ENCODE assay signal across 9 mouse cellular contexts in genomic region chr7:141326546-141327446, GRCm38 (mm10). TPM values are rescaled to one million over a fixed set of nuclear protein-coding genes. Genes with fewer than 3 reads are reported as not detected.
DNase-seq lines count a peak whose midpoint lies in the region; ATAC-seq lines count a peak whose summit lies in the region.
"Had no signal": no experiment of that assay in that cellular context is flagged by ENCODE, and none has a peak within 500 bp of the region (broad histone marks: within the 10 kb centered on the region; RNA-seq: fewer than 3 reads in every experiment).

No protein-coding gene starts in this region.

- ATAC-seq in erythroblast, adult 5-6 weeks (replicated peaks; ENCODE audit: low FRiP score, poor library complexity, severe bottlenecking), result peak; percentile 16
- peak; percentile 24 for ATAC-seq in intestine, embryonic 15.5 days
- ATAC-seq in midbrain, embryonic 11.5 days (ENCODE audit: low FRiP score), result peak; percentile 48

- H3K27me3 ChIP-seq in intestine, embryonic 15.5 days (replicated peaks), result no peaks in the 10 kb centered on the region
- H3K27me3 ChIP-seq in midbrain, embryonic 11.5 days (ENCODE audit: control insufficient read depth, insufficient read depth, low read length), result no peaks in the 10 kb centered on the region

- 2% methylated on average over 35 of the region's 35 CpGs for WGBS in intestine, embryonic 15.5 days
- WGBS in midbrain, embryonic 11.5 days, result 7% methylated on average over 29 of the region's 35 CpGs

- intact Hi-C loops in left cerebral cortex, postnatal 25 days (cut with DNase I), result no loop called here

- peak overlapping the region; percentile 85 for H3K9ac ChIP-seq in intestine, embryonic 15.5 days
- peak overlapping the region; percentile 93 for H3K9ac ChIP-seq in midbrain, embryonic 11.5 days (ENCODE audit: low read length)

- peaks cover 17% of the 10 kb centered on the region for H3K36me3 ChIP-seq in intestine, embryonic 15.5 days
- H3K36me3 ChIP-seq in midbrain, embryonic 11.5 days (ENCODE audit: control insufficient read depth, insufficient read depth, low read length), result peaks cover 11% of the 10 kb centered on the region

- peak overlapping the region; percentile 96 for H3K27ac ChIP-seq in intestine, embryonic 15.5 days
- H3K27ac ChIP-seq in midbrain, embryonic 11.5 days (ENCODE audit: low read depth, low read length), result peak overlapping the region; percentile 96

- H3K4me2 ChIP-seq in intestine, embryonic 15.5 days (replicated peaks), result peak overlapping the region; percentile 85
- H3K4me2 ChIP-seq in midbrain, embryonic 11.5 days, result peak overlapping the region; percentile 97

- H3K4me3 ChIP-seq in intestine, embryonic 15.5 days (replicated peaks), result peak overlapping the region; percentile 60
- peak overlapping the region; percentile 61 for H3K4me3 ChIP-seq in midbrain, embryonic 11.5 days (ENCODE audit: low read depth, low read length)

- H3K9me3 ChIP-seq in intestine, embryonic 15.5 days, result no peaks in the 10 kb centered on the region
- H3K9me3 ChIP-seq in midbrain, embryonic 11.5 days (ENCODE audit: control insufficient read depth, low read length), result no peaks in the 10 kb centered on the region

- DNase-seq in left cerebral cortex, adult 11 months (ENCODE audit: low spot score), result peak; percentile 43
- no peak for DNase-seq in left cerebral cortex, postnatal 25 days (ENCODE audit: low spot score in 2 of 2)
- DNase-seq in ZHBTc4 (ENCODE audit: low read depth, low spot score), result peak; percentile 31
- peak; percentile 85 for DNase-seq in midbrain, embryonic 11.5 days (ENCODE audit: low spot score, missing footprints)
- peak; percentile 48 to 58 for DNase-seq in thymus, adult 18-20 months
- no peak for DNase-seq in ovary, postnatal 10 days (ENCODE audit: low spot score)

- H3K4me1 ChIP-seq in intestine, embryonic 15.5 days (replicated peaks), result peaks cover 25% of the 10 kb centered on the region
- peaks cover 24% of the 10 kb centered on the region for H3K4me1 ChIP-seq in midbrain, embryonic 11.5 days (ENCODE audit: control insufficient read depth, insufficient read depth, low read length)

RNA-seq across cellular contexts. Expression of gene Deaf1, which starts 0.7 kb away (rescaled TPM):
- total RNA-seq in left cerebral cortex, postnatal 25 days (2021), result 10 to 100 TPM; 71.8 to 76.6 TPM
- total RNA-seq in erythroblast, adult 5-6 weeks (2015; ENCODE audit: low replicate concordance), result 9.4 and 18.3 TPM in 2 replicates
- 14.1 and 16.0 TPM in 2 replicates for total RNA-seq in erythroblast, adult 5-6 weeks (2017; ENCODE audit: low replicate concordance)
- polyA plus RNA-seq in intestine, embryonic 15.5 days (2015; fragmentation: Nextera tagmentation; extraction: Ambion mirVana), result 63.1 and 63.5 TPM in 2 replicates
- 61.6 and 66.9 TPM in 2 replicates for polyA plus RNA-seq in midbrain, embryonic 11.5 days (2014; fragmentation: Nextera tagmentation; extraction: Ambion mirVana)

RNA-seq across cellular contexts. Expression of gene Tmem80, which starts 0.7 kb away (rescaled TPM):
- total RNA-seq in left cerebral cortex, postnatal 25 days (2021), result 10 to 100 TPM; 33.4 to 34.6 TPM
- 6.5 and 8.4 TPM in 2 replicates for total RNA-seq in erythroblast, adult 5-6 weeks (2015; ENCODE audit: low replicate concordance)
- total RNA-seq in erythroblast, adult 5-6 weeks (2017; ENCODE audit: low replicate concordance), result 10.5 and 12.9 TPM in 2 replicates
- polyA plus RNA-seq in intestine, embryonic 15.5 days (2015; fragmentation: Nextera tagmentation; extraction: Ambion mirVana), result 35.1 and 35.6 TPM in 2 replicates
- 31.4 and 34.4 TPM in 2 replicates for polyA plus RNA-seq in midbrain, embryonic 11.5 days (2014; fragmentation: Nextera tagmentation; extraction: Ambion mirVana)

RNA-seq across cellular contexts. Expression of gene Eps8l2, which starts 11.9 kb away (rescaled TPM):
- 1 to 10 TPM; 3.0 to 3.3 TPM for total RNA-seq in left cerebral cortex, postnatal 25 days (2021)
- not detected in 2 replicates for total RNA-seq in erythroblast, adult 5-6 weeks (2015; ENCODE audit: low replicate concordance)
- total RNA-seq in erythroblast, adult 5-6 weeks (2017; ENCODE audit: low replicate concordance), result not detected in 2 replicates
- 117 and 133 TPM in 2 replicates for polyA plus RNA-seq in intestine, embryonic 15.5 days (2015; fragmentation: Nextera tagmentation; extraction: Ambion mirVana)
- polyA plus RNA-seq in midbrain, embryonic 11.5 days (2014; fragmentation: Nextera tagmentation; extraction: Ambion mirVana), result 0.97 and 1.3 TPM in 2 replicates

RNA-seq across cellular contexts. Expression of gene Drd4, which starts 35.0 kb away (rescaled TPM):
- total RNA-seq in left cerebral cortex, postnatal 25 days (2021), result under 1 TPM; 0.41 to 0.66 TPM
- total RNA-seq in erythroblast, adult 5-6 weeks (2015; ENCODE audit: low replicate concordance), result not detected in 2 replicates
- not detected in 2 replicates for total RNA-seq in erythroblast, adult 5-6 weeks (2017; ENCODE audit: low replicate concordance)
- 0.35 and 0.40 TPM in 2 replicates for polyA plus RNA-seq in intestine, embryonic 15.5 days (2015; fragmentation: Nextera tagmentation; extraction: Ambion mirVana)
- 0.14 and 0.17 TPM in 2 replicates for polyA plus RNA-seq in midbrain, embryonic 11.5 days (2014; fragmentation: Nextera tagmentation; extraction: Ambion mirVana)
- total RNA-seq: neutrophil, adult 5-6 weeks had no signal

RNA-seq across cellular contexts. Expression of gene Sct, which starts 47.9 kb away (rescaled TPM):
- total RNA-seq in left cerebral cortex, postnatal 25 days (2021), result not detected
- total RNA-seq in erythroblast, adult 5-6 weeks (2015; ENCODE audit: low replicate concordance), result not detected in 2 replicates
- total RNA-seq in erythroblast, adult 5-6 weeks (2017; ENCODE audit: low replicate concordance), result not detected in 2 replicates
- polyA plus RNA-seq in intestine, embryonic 15.5 days (2015; fragmentation: Nextera tagmentation; extraction: Ambion mirVana), result 203 and 260 TPM in 2 replicates
- 1.1 TPM in 2 replicates for polyA plus RNA-seq in midbrain, embryonic 11.5 days (2014; fragmentation: Nextera tagmentation; extraction: Ambion mirVana)
- total RNA-seq: neutrophil, adult 5-6 weeks had no signal

Comparison
In these comparisons a context has a peak if more than half of its experiments do, and no peak if none do; other contexts are left out.
1. DNase-seq: peak in left cerebral cortex, adult 11 months (single experiment), ZHBTc4 (single experiment), midbrain, embryonic 11.5 days (single experiment) and thymus, adult 18-20 months (2 of 2); none in left cerebral cortex, postnatal 25 days (0 of 2) and ovary, postnatal 10 days (single experiment).
2. Peak in every context shown above with its lines, with median percentiles within 50 percentile points of each other: ATAC-seq.